Mouse (Mus musculus): ENCODE measurements around the gene P4hb. TPM values are rescaled to one million over a fixed set of nuclear protein-coding genes. Genes with fewer than 3 reads are reported as not detected.

P4hb gene
- polyA plus RNA-seq, 1 experiment, result 705 TPM

- no peak within 1 kb of the TSS for H3K27ac ChIP-seq (ENCODE audit: insufficient read depth, low read depth, low read length)
- WGBS, result 8% methylated on average over 45 of the region's 45 CpGs
- TF ChIP-seq CTCF (IDR thresholded peaks at IDR 0.05; ENCODE audit: extremely low read depth, insufficient read length, insufficient replicate concordance, low read depth, low read length) (no peak), POLR2A (IDR thresholded peaks at IDR 0.05; ENCODE audit: low read depth, low read length) (no peak)
- no peak within 1 kb of the TSS for H3K4me3 ChIP-seq (ENCODE audit: low read depth, low read length)
- peaks cover 46% of the 10 kb centered on the region for H3K36me3 ChIP-seq (ENCODE audit: control insufficient read depth, insufficient read depth, low read length)
- no peaks in the 10 kb centered on the region for H3K27me3 ChIP-seq (ENCODE audit: control insufficient read depth, insufficient read depth, low read length)
- peaks cover 8% of the 10 kb centered on the region; the same call in 1 of the 2 replicates for H3K4me1 ChIP-seq (ENCODE audit: control insufficient read depth, insufficient read depth, insufficient read length, low read length)
Observed at GRCm38 (mm10) chr11:120608241-120609034, 35.4 kb upstream of the P4hb start, which contains the start of gene Npb. Gene Npb (plus strand): TSS chr11:120608477.

- Histone ChIP-seq H3K27ac (ENCODE audit: insufficient read depth, low read depth, low read length) (no peak overlapping the region), H3K27me3 (ENCODE audit: control insufficient read depth, insufficient read depth, low read length) (no peaks in the 10 kb centered on the region), H3K4me3 (ENCODE audit: low read depth, low read length) (no peak overlapping the region), H3K36me3 (ENCODE audit: control insufficient read depth, insufficient read depth, low read length) (peaks cover 33% of the 10 kb centered on the region), H3K4me1 (ENCODE audit: control insufficient read depth, insufficient read depth, insufficient read length, low read length) (peaks cover 8% of the 10 kb centered on the region; the same call in 1 of the 2 replicates)
- no peak for TF ChIP-seq POLR2A (IDR thresholded peaks at IDR 0.05; ENCODE audit: low read depth, low read length)
- TF ChIP-seq CTCF (IDR thresholded peaks at IDR 0.05; ENCODE audit: extremely low read depth, insufficient read length, insufficient replicate concordance, low read depth, low read length), result no peak
- 78% methylated on average over 4 of the region's 4 CpGs for WGBS
Observed at GRCm38 (mm10) chr11:120606764-120607163, 33.7 kb upstream of the P4hb start.

GRCm38 (mm10) chr11:120605667-120606066 lies 32.6 kb upstream of the P4hb start:
- Histone ChIP-seq H3K27me3 (ENCODE audit: control insufficient read depth, insufficient read depth, low read length) (no peaks in the 10 kb centered on the region), H3K36me3 (ENCODE audit: control insufficient read depth, insufficient read depth, low read length) (peaks cover 22% of the 10 kb centered on the region), H3K27ac (ENCODE audit: insufficient read depth, low read depth, low read length) (no peak overlapping the region), H3K4me1 (ENCODE audit: control insufficient read depth, insufficient read depth, insufficient read length, low read length) (peaks cover 8% of the 10 kb centered on the region; the same call in 1 of the 2 replicates), H3K4me3 (ENCODE audit: low read depth, low read length) (no peak overlapping the region)
- TF ChIP-seq POLR2A (IDR thresholded peaks at IDR 0.05; ENCODE audit: low read depth, low read length) (no peak), CTCF (IDR thresholded peaks at IDR 0.05; ENCODE audit: extremely low read depth, insufficient read length, insufficient replicate concordance, low read depth, low read length) (no peak)
- 85% methylated on average over 7 of the region's 7 CpGs for WGBS

- TF ChIP-seq CTCF (IDR thresholded peaks at IDR 0.05; ENCODE audit: extremely low read depth, insufficient read length, insufficient replicate concordance, low read depth, low read length), result no peak
- TF ChIP-seq POLR2A (IDR thresholded peaks at IDR 0.05; ENCODE audit: low read depth, low read length), result no peak
- H3K27ac ChIP-seq (ENCODE audit: insufficient read depth, low read depth, low read length), result no peak overlapping the region
- 83% methylated on average over 2 of the region's 2 CpGs for WGBS
- H3K4me3 ChIP-seq (ENCODE audit: low read depth, low read length), result no peak overlapping the region
- H3K4me1 ChIP-seq (ENCODE audit: control insufficient read depth, insufficient read depth, insufficient read length, low read length), result peaks cover 9% of the 10 kb centered on the region
- H3K36me3 ChIP-seq (ENCODE audit: control insufficient read depth, insufficient read depth, low read length), result peaks cover 14% of the 10 kb centered on the region; the same call in 1 of the 2 replicates
- no peaks in the 10 kb centered on the region for H3K27me3 ChIP-seq (ENCODE audit: control insufficient read depth, insufficient read depth, low read length)
Observed at GRCm38 (mm10) chr11:120603545-120603944, 30.5 kb upstream of the P4hb start.

- Histone ChIP-seq H3K27ac (ENCODE audit: insufficient read depth, low read depth, low read length) (no peak overlapping the region), H3K4me3 (ENCODE audit: low read depth, low read length) (no peak overlapping the region), H3K27me3 (ENCODE audit: control insufficient read depth, insufficient read depth, low read length) (no peaks in the 10 kb centered on the region), H3K4me1 (ENCODE audit: control insufficient read depth, insufficient read depth, insufficient read length, low read length) (peaks cover 14% of the 10 kb centered on the region; the same call in 1 of the 2 replicates), H3K36me3 (ENCODE audit: control insufficient read depth, insufficient read depth, low read length) (peaks cover 21% of the 10 kb centered on the region)
- WGBS, result 87% methylated on average over 3 of the region's 3 CpGs
- no peak for TF ChIP-seq POLR2A (IDR thresholded peaks at IDR 0.05; ENCODE audit: low read depth, low read length)
- no peak for TF ChIP-seq CTCF (IDR thresholded peaks at IDR 0.05; ENCODE audit: extremely low read depth, insufficient read length, insufficient replicate concordance, low read depth, low read length)
Observed at GRCm38 (mm10) chr11:120600716-120601115, 27.7 kb upstream of the P4hb start.

- H3K4me1 ChIP-seq (ENCODE audit: control insufficient read depth, insufficient read depth, insufficient read length, low read length), result peaks cover 14% of the 10 kb centered on the region; the same call in 1 of the 2 replicates
- peak overlapping the region; percentile 55; the same call in 1 of the 2 replicates for H3K27ac ChIP-seq (ENCODE audit: insufficient read depth, low read depth, low read length)
Observed at GRCm38 (mm10) chr11:120598990-120599549, 26.0 kb upstream of the P4hb start.

More at GRCm38 (mm10) chr11:120598990-120599549, 26.0 kb upstream of the P4hb start:
- Histone ChIP-seq H3K36me3 (ENCODE audit: control insufficient read depth, insufficient read depth, low read length) (peaks cover 27% of the 10 kb centered on the region), H3K27me3 (ENCODE audit: control insufficient read depth, insufficient read depth, low read length) (no peaks in the 10 kb centered on the region), H3K4me3 (ENCODE audit: low read depth, low read length) (peak overlapping the region; percentile 95)
- no peak for TF ChIP-seq POLR2A (IDR thresholded peaks at IDR 0.05; ENCODE audit: low read depth, low read length)
- no peak for TF ChIP-seq CTCF (IDR thresholded peaks at IDR 0.05; ENCODE audit: extremely low read depth, insufficient read length, insufficient replicate concordance, low read depth, low read length)
- 40% methylated on average over 17 of the region's 17 CpGs for WGBS
